Mouse (Mus musculus) frontal cortex, adult (tissue): ENCODE measurements around the gene Glmn.
A peak's percentile ranks its signal among the peaks of the same experiment; 100 is the strongest.

Experiments used
- ATAC-seq: cut with Nextera tagmentation; 2 replicates; pipeline ENCODE4 v1.9.2; 2017; ENCODE audit warnings: mild to moderate bottlenecking, moderate library complexity, mixed read lengths; ENCODE audit not compliant: low TSS enrichment

Glmn gene

GRCm38 (mm10) chr5:107516087-107516486, 81.6 kb downstream of the Glmn start:
- ATAC-seq = peak; percentile 62

GRCm38 (mm10) chr5:107515453-107515852, 82.2 kb downstream of the Glmn start:
- no peak for ATAC-seq

- peak; percentile 36 for ATAC-seq
These were observed 84.1 kb downstream of the Glmn start for GRCm38 (mm10) chr5:107513583-107513982.

GRCm38 (mm10) chr5:107511326-107511725, 86.4 kb downstream of the Glmn start:
- ATAC-seq = peak; percentile 19; the same call in 1 of the 2 replicates

GRCm38 (mm10) chr5:107510503-107510902, 87.2 kb downstream of the Glmn start:
- no peak for ATAC-seq

GRCm38 (mm10) chr5:107507321-107507720, 90.4 kb downstream of the Glmn start, which contains the start of gene Gm42669:
Gm42669 (plus strand) TSS chr5:107507621.
- ATAC-seq = no peak

- ATAC-seq = no peak
These were observed 96.9 kb downstream of the Glmn start for GRCm38 (mm10) chr5:107500741-107501140.

- ATAC-seq = no peak
These were observed 97.7 kb downstream of the Glmn start for GRCm38 (mm10) chr5:107499891-107500535.
